11 mouse cellular contexts compared by ENCODE assay signal in genomic region chr2:60355388-60355683, GRCm38 (mm10). TPM values are rescaled to one million over a fixed set of nuclear protein-coding genes. Genes with fewer than 3 reads are reported as not detected.
DNase-seq lines count a peak whose midpoint lies in the region; ATAC-seq lines count a peak whose summit lies in the region.
"Had no signal": no experiment of that assay in that cellular context is flagged by ENCODE, and none has a peak within 500 bp of the region (broad histone marks: within the 10 kb centered on the region; RNA-seq: fewer than 3 reads in every experiment).

No protein-coding gene starts in this region.

- H3K27ac ChIP-seq in hindbrain, embryonic 10.5 days: no peak overlapping the region
- no peak overlapping the region for H3K27ac ChIP-seq in hindbrain, embryonic 11.5 days (ENCODE audit: low read depth, low read length)
- H3K27ac ChIP-seq: limb, embryonic 15.5 days had no signal

- no peak for ATAC-seq in hindbrain, embryonic 11.5 days (ENCODE audit: low FRiP score)
- peak; percentile 67 for ATAC-seq in megakaryocyte-erythroid progenitor cell, adult 5-6 weeks (replicated peaks; ENCODE audit: low FRiP score, low TSS enrichment, poor library complexity, severe bottlenecking)

- no peaks in the 10 kb centered on the region for H3K36me3 ChIP-seq in hindbrain, embryonic 10.5 days
- no peaks in the 10 kb centered on the region for H3K36me3 ChIP-seq in hindbrain, embryonic 11.5 days (ENCODE audit: control insufficient read depth, insufficient read depth, low read length)
- H3K36me3 ChIP-seq: limb, embryonic 15.5 days had no signal

- 0 out of 2 replicates have a peak overlapping the region, but pooled peaks have one; percentile 21 for H3K4me3 ChIP-seq in hindbrain, embryonic 10.5 days
- no peak overlapping the region for H3K4me3 ChIP-seq in hindbrain, embryonic 11.5 days (ENCODE audit: low read depth, low read length)
- H3K4me3 ChIP-seq: limb, embryonic 15.5 days had no signal

- H3K9me3 ChIP-seq in hindbrain, embryonic 10.5 days: no peaks in the 10 kb centered on the region
- H3K9me3 ChIP-seq in hindbrain, embryonic 11.5 days (ENCODE audit: control insufficient read depth, low read length): no peaks in the 10 kb centered on the region
- H3K9me3 ChIP-seq: limb, embryonic 15.5 days had no signal

- 39% methylated on average over 3 of the region's 3 CpGs for WGBS in hindbrain, embryonic 10.5 days
- 41% methylated on average over 3 of the region's 3 CpGs for WGBS in hindbrain, embryonic 11.5 days

- H3K9ac ChIP-seq in hindbrain, embryonic 11.5 days (ENCODE audit: low read depth, low read length): no peak overlapping the region
- H3K9ac ChIP-seq: limb, embryonic 15.5 days had no signal

- H3K4me2 ChIP-seq in hindbrain, embryonic 11.5 days (replicated peaks; ENCODE audit: low read depth, low read length): no peak overlapping the region
- H3K4me2 ChIP-seq: limb, embryonic 15.5 days had no signal

- no peak for DNase-seq in hindbrain, embryonic 10.5 days (ENCODE audit: low spot score)
- no peak for DNase-seq in hindbrain, embryonic 11.5 days (ENCODE audit: low spot score)
- DNase-seq in right cerebral cortex, postnatal 14 days: peak; percentile 9
- DNase-seq in right cerebral cortex, postnatal 36 days (ENCODE audit: low spot score in 2 of 2): no peak
- DNase-seq in c-Kit-positive CD71-positive TER-119-positive erythroid progenitor cells, embryonic 14.5 days (ENCODE audit: low spot score): no peak
- no peak for DNase-seq in adrenal gland, postnatal 36 days
- DNase-seq in frontal cortex, postnatal 14 days (ENCODE audit: low spot score in 2 of 2): no peak
- DNase-seq: adrenal gland, adult 8-10 months; cerebellum, postnatal 36 days had no signal

- H3K27me3 ChIP-seq in hindbrain, embryonic 10.5 days (ENCODE audit: insufficient read depth, poor library complexity, severe bottlenecking): no peaks in the 10 kb centered on the region
- H3K27me3 ChIP-seq in hindbrain, embryonic 11.5 days (ENCODE audit: control insufficient read depth, insufficient read depth, low read length): no peaks in the 10 kb centered on the region
- H3K27me3 ChIP-seq: limb, embryonic 15.5 days had no signal

- H3K4me1 ChIP-seq in hindbrain, embryonic 10.5 days (replicated peaks): peaks cover 8% of the 10 kb centered on the region; the same call in 1 of the 2 replicates
- no peaks in the 10 kb centered on the region for H3K4me1 ChIP-seq in hindbrain, embryonic 11.5 days (replicated peaks; ENCODE audit: control insufficient read depth, insufficient read depth, low read length)
- H3K4me1 ChIP-seq: limb, embryonic 15.5 days had no signal

RNA-seq across cellular contexts. Expression of gene Ly75, which starts 27.8 kb away (rescaled TPM):
- 2.7 and 4.1 TPM in 2 replicates for polyA plus RNA-seq in hindbrain, embryonic 10.5 days (2016; fragmentation: Nextera tagmentation; extraction: Ambion mirVana)
- polyA plus RNA-seq in hindbrain, embryonic 11.5 days (2014; fragmentation: Nextera tagmentation; extraction: Ambion mirVana): 2.3 and 2.9 TPM in 2 replicates
- 0.55 and 1.4 TPM in 2 replicates for total RNA-seq in megakaryocyte-erythroid progenitor cell, adult 5-6 weeks (2014; fragmentation: Nextera tagmentation)
- 0.80 and 2.4 TPM in 2 replicates for total RNA-seq in megakaryocyte-erythroid progenitor cell, adult 5-6 weeks (2017)
- 1 to 10 TPM in 1 of 2 experiments, under 1 TPM in 1; 0.56 to 1.5 TPM for total RNA-seq in adrenal gland, postnatal 36 days (2021)
